Mouse (Mus musculus) kidney, postnatal 10 days (tissue): ENCODE data around the gene Astn1.
A peak's percentile ranks its signal among the peaks of the same experiment; 100 is the strongest.

Experiments used
- DNase-seq: peaks from one replicate; pipeline ENCODE4 v3.0.0; 2021; ENCODE audit warnings: mixed read lengths

The Astn1 gene

GRCm38 (mm10) chr1:158361964-158362291 is at the start of gene Astn1:
Gene Astn1 (plus strand): TSS chr1:158362273.
- DNase-seq, result no peak

GRCm38 (mm10) chr1:158323325-158323724 is 38.7 kb upstream of the Astn1 start:
- DNase-seq, result no peak

GRCm38 (mm10) chr1:158328126-158328525 is 33.9 kb upstream of the Astn1 start:
- no peak for DNase-seq

- DNase-seq, result no peak
Observed at GRCm38 (mm10) chr1:158328839-158329238, 33.2 kb upstream of the Astn1 start.

- peak; percentile 9 for DNase-seq
Observed at GRCm38 (mm10) chr1:158343243-158343714, 18.8 kb upstream of the Astn1 start.

DNA sequence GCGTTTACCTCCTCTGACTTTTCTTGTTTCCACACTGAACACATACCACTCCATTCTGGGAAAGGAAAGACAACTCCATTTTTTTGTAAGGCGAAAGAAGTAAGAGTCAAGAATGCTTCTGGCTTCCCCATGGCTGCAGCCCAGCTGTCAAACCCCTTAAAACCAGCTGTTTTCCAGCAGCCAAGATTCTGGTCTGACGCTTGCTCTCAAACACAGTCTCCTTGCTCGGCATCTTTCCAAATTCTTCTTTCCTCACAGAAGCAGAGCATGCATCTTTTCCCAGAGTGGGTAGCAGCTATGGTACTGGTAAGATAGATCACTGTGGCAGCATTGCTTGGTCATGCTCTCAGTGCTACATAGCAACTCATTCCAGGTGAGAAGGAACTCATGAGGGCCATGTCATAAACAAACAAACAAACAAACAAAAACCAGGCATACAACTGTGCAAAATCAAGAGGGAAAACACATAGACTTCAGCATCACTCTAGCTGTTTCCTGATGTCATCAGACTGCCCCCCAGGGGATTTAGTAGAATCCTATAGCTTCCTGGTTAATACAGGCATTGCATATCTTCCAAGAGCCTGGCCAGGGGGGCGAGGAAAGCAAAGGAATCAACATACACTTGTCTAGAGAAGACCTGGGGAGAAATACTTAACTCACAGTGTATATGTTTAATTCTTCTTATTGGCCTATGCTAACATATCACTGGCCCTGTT is 8.3 kb upstream of the Astn1 start:
- peak; percentile 10 for DNase-seq

DNA sequence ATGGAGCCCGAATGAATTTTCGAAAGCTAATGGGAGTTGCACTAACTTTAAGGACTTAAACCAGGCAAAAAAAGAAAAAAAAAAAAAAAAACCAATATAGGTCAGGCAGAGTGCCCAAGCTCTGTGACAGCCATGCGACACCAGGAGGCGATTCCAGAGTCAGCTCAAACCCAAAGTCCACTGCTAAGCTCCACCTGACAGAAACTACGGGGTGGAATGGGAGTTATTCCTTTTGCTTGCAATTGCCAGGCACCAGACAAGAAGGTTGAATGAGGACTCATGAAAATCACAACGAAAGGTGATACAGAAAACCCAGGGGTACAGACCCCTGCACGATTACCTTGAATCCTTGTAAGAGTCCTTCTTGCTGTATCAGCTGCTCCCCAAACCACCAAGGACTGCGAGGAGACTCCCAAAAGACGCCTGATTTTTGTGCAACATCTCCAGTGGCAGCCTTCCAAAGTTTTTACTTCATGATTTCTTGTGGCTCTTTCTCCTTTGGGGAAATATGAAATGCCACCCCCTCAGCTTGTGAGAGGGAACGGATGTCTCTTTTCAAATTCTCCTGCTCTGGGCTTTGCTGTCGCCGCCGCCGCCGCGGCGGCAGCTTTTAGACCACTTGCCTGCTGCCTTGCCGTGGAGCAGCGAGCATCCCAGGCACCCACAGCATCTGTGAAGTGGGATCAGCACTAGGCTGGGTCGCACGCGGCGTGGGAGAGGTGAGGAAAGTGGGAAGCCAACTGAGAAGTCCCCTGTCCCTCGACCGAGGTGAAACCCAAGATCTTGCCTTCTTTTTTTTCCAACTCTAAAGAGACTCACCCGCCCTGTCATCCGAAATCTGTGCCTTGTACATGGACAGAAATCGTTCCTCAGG is 6.7 kb upstream of the Astn1 start:
- peak; percentile 11 for DNase-seq

GRCm38 (mm10) chr1:158356051-158356461 is 6.0 kb upstream of the Astn1 start, which contains the start of gene Brinp2:
Gene Brinp2 (minus strand): TSS chr1:158356326.
- DNase-seq, result peak; percentile 81

- DNase-seq, result no peak
Observed at GRCm38 (mm10) chr1:158362292-158363101, 424 bp downstream of the Astn1 start.

DNA sequence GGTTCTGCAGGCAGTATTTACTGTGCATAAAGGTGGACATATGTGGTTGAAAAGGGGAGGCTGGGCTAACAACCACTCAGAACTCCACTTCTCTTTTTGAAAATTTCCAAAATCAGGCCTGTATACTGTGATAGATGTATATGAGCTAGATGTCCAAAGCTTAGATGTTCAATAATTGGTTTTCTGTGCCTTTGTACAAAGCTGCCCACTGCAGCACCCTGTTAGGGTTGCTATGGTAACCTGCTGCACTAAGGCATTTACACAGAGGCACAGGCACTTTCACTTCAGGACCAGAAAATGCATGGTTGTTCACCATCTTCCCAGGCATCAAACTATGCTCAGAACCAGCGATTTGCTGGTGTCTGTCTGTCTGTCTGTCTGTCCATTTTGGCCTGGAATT is 2.4 kb downstream of the Astn1 start:
- no peak for DNase-seq

DNA sequence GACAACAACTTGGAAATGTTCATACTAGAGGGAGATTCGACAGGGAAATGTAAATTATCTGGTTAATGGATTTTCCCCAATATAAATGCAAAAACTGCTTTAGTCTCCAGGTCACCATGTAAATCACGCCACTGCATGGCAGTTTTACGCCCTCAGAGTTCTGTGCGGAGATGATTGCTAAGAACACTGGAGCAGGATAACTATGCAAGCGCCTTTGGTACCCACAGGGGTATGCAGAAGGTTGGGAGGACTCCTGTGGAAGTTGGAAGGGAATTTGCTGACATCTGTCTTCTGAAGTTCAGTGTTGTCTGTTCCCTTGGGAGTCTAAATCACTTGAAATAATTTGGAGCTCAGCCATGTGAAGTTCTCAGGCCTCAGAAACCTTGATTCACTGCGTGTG is 20.2 kb downstream of the Astn1 start:
- no peak for DNase-seq

DNA sequence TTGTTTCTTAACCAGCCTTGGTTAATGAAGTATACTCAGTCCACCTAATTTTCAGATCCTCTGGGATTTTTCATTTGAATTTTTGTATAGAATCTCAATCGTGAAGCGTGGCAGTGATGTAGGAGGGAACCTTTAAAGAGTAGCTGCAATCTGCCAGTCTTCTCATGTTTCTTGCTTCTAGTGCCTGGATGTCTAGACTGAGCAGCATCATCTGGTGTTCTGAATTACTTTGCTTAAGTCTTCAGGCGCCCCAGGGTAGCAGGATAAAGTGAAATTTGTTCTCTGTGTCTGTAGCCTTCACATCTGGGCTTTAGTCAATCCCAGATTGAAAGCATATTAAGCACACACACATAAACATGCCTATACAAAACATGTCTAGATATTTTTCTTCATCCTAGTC is 21.1 kb downstream of the Astn1 start:
- DNase-seq, result no peak

- DNase-seq, result no peak
Observed at GRCm38 (mm10) chr1:158385311-158385710, 23.2 kb downstream of the Astn1 start.

DNA sequence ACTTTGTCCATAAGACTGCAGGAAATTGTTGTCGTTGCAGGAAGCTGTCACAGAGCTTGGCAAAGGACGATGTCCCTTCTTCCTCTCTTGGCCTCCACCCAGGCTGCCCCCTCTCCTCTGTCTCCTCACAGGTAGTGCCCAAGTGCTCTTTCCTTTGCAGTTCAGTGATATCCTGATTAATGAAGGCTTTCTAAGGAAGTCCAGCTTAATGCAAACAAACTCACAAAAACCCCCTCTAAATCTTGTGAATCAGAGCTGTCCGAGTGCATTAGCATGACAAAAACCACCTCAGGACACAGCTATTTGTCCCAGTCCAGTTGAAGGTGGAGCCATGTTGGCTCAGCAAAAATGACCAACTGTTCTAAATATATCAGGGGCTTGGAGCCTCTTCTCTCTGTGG is 24.7 kb downstream of the Astn1 start:
- DNase-seq, result peak; percentile 30

DNA sequence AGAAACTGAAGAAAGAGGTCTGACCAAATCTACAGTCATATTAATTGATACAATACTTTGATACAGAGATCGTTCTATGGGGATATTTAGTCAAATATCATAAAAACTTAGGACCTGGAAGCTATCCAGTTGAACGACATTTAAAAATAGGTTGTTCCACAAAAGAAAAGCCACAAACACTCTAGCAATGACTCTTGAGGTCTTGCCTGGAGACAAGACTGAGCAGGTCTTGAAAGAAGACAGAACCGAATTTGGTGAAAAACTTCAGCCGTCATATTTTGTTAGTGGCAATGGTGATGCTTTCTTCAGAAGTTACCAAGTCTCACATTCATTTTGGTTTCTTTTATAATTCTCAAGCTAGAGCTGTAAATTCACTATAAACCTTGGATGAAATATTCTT is 26.9 kb downstream of the Astn1 start:
- no peak for DNase-seq

DNA sequence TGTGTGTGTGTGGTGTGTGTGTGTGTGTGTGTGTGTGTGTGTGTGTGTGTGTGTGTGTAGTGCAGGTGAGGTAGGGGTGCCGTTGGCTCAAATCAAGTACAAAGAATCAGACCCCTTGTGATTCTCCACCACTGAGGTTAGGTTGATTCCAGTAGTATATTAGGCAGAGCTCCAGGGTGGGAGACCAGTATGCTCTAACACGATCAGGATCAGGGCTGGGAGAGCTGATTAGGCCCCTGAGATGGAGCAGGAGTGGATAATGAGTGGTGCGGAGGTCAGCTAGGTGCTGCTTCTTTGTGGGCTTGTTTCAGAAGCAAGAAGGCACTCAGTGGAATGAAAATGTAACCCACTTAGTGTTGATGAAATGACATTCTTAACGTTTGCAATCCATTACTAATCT is 28.6 kb downstream of the Astn1 start:
- DNase-seq, result no peak

- no peak for DNase-seq
Observed at GRCm38 (mm10) chr1:158397058-158397457, 35.0 kb downstream of the Astn1 start.

DNA sequence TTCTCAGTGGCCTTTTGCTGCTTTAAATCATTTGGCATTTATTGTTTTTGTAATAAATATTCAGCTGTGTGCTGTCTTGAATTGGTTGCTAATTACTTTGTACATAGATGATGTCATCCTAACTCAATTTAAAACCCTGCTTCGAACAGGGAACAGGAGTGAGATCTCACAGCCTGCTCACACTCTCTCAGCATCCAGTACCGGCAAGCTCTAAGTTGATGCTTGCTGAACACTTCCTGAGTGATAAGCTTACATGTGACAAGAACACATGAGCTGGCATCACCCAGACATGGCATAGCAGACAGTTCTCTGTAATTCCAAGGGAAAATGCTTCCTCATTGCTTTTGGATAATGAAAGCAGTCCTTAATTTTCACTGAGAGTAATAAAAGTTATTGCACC is 38.8 kb downstream of the Astn1 start:
- no peak for DNase-seq

DNA sequence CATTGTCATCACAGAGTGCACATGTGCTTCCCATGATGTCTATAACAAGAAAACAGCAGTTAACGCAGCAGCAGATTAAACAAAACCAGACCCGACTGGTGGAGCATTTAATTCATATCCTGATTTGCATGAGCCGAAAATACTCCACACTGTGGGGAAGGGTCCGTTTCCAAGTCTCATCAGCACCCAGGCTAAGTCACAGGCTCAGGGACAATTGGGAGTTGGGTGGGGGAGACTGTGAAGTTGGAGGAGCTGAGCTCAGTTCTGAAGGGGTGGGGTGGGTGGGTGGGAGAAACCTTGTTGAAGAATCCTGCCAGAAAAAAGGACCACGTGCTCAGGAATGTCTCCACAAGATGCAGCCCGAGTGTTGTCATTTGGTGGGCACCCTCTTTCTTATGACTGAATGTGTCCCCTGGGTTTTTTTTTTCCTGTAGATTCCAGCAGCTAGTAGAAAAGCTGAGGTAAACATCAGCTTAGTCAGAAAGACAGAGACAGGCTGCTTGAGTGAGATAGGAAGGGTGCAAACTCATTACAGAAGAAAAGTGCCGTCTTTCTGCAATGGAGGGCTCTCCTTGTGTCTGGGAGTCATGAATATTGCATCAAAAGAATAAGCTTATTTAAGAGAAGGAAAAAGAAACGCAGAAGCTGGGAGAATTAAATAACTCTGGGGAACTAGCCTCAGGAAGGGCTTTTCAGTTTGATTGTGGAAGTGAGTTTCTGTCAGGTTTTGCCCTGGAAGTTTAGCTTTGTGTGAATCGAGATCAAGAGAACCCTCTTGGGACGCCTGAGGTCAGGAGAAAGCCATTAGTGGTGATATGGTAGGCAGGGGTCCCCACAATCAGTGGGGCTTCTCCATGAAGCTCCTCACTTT is 44.1 kb downstream of the Astn1 start:
- DNase-seq, result no peak

DNA sequence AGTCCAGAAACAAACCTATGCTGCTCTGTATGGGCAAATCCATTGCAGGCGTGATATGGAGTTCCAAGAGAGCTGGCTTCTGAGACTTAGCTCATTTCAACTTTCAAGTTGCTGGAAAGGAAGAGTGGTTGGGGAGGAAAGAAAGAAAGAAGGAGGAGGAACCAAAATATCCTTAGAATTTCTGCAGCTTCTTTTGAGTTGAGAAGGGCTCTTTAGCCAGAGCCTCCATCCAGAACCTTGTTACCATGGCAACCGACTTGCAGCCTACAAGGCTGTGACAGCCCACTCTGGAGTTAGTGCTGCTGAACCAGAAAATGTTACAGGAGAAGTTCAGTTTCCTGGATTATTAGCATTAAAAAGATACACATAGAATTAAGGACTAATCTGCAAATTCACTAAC is 46.1 kb downstream of the Astn1 start:
- DNase-seq, result no peak

- DNase-seq, result no peak
Observed at GRCm38 (mm10) chr1:158411146-158411545, 49.1 kb downstream of the Astn1 start.

- no peak for DNase-seq
Observed at GRCm38 (mm10) chr1:158414198-158414597, 52.1 kb downstream of the Astn1 start.
